Mouse (Mus musculus): Measurements from ENCODE around the gene Olfr69.

DNA sequence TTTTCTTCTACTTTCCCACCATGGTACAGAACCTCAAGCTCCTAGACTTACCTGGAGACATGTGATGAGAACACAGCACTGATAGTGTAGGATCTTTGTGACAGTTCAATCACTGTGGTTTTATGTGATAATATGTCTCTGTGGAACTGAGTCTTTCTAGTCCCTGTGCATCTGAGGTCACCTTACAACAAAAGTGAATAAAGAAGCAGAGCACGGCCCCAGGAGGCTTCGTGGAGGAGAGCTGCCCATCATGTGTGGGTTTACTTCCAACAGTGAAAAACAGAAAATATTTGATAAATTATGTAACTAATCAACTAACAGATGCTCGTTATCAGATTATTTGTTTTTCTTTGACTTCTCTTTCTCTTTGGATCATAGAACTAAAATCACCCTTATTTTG is 8.2 kb upstream of the Olfr69 start, which contains the start of gene Olfr68:
- TF ChIP-seq POLR2A (IDR thresholded peaks at IDR 0.05; ENCODE audit: low read depth, low read length) = no peak
- TF ChIP-seq ELF1 (IDR thresholded peaks at IDR 0.05; ENCODE audit: low read depth, low read length) = no peak
- no peak for TF ChIP-seq CTCF (conservative IDR thresholded peaks at IDR 0.05 in 1 of 2, IDR thresholded peaks at IDR 0.05 in 1 of 2; ENCODE audit: low read depth in 2 of 2, low read length in 2 of 2)
